Mouse (Mus musculus): Measurements from ENCODE around the gene Tenm2.
A peak's percentile ranks its signal among the peaks of the same experiment; 100 is the strongest.

Gene Tenm2

DNA sequence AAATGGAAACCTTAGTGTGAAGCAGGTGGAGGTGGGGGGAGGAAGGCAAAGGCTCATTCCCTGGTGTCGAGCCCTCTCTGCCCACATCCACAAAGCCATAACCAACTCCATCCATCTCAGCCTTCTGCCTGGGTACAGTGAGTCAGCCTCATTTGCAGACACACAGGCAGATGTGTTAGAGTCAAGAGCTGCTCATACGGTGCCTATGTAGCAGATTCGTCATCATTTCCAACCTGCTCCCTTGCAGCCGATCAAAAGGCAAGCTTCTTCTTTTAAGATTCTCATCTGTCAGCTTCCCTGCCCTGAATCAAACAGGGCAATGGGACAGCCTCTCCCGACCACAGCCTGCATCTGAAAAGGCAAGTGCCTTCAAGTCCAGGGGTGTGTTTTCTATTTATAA is 979.0 kb downstream of the Tenm2 start:
- no peak for DNase-seq

GRCm38 (mm10) chr11:36254019-36254418 is 981.7 kb downstream of the Tenm2 start:
- no peak for DNase-seq

DNA sequence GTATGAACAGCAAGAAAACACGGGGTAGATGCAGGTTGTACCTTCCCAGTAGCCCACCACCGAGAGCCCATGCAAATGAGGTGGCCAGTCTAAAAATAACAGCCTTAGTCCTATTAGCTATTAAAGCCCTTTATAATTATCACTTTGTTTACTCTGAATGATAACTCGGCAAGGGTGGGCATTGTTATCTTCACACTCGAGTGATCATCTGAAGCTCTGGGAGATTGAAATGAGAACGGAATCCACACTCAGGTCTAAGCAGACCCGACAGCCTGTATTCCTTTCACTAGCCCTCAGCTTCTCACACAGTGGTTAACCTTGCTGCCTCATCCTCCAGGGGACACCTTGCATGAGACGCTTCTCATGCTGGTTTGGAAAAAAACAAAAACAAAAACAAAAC is 985.7 kb downstream of the Tenm2 start:
- no peak for DNase-seq

DNA sequence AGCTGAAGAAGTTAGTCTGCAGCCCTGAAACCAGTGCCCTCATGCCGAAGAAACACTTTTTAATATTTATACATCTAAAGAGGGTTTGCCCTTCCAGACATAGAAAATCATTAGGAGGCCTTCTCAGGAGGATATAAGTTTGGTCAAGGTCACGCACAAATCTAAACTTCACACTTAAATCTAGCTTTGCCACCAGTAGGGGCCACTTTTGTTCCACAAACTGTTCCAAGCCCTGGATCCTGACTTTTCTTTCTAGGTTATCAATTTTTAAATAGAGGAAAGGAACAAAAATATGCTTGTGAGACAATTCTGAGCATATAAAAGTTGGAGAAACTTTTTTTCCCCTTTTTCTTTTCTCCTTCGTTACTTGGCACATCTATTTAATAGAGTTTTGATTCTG is 989.6 kb downstream of the Tenm2 start:
- DNase-seq: no peak

- no peak for DNase-seq
These were observed 991.3 kb downstream of the Tenm2 start for GRCm38 (mm10) chr11:36244491-36244882.

- peak; percentile 5 to 6 for DNase-seq
These were observed 991.8 kb downstream of the Tenm2 start for GRCm38 (mm10) chr11:36243747-36244490.

DNA sequence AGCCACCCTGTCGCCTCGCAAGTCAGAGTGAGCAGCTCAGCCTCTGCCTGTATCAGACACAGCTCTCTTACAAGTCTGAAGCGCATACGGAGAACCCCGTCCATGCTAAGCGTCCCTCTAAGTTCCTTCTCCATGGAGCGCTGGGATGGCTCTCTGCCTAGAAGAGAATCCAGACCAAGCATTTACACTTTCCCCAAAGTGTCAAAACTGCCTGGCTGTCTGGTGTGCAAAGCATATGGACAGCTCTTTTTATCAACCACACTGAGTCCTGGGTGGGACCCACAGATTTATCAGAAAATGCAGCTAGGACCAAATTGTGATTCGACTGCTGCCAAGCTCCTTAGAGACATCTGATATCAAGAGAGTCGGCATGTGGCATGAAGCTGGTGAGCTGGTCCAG is 996.9 kb downstream of the Tenm2 start:
- DNase-seq: no peak

GRCm38 (mm10) chr11:36228654-36229053 is 1007.1 kb downstream of the Tenm2 start:
- DNase-seq: no peak

GRCm38 (mm10) chr11:36228196-36228595 is 1007.6 kb downstream of the Tenm2 start:
- no peak for DNase-seq

- DNase-seq: no peak
These were observed 1009.7 kb downstream of the Tenm2 start for GRCm38 (mm10) chr11:36226061-36226460.

- no peak for DNase-seq
These were observed 1011.9 kb downstream of the Tenm2 start for GRCm38 (mm10) chr11:36223716-36224439.

- no peak for DNase-seq
These were observed 1013.7 kb downstream of the Tenm2 start for GRCm38 (mm10) chr11:36222071-36222470.

- DNase-seq: peak; percentile 65 to 76
These were observed 1014.3 kb downstream of the Tenm2 start for GRCm38 (mm10) chr11:36221271-36221975.

DNA sequence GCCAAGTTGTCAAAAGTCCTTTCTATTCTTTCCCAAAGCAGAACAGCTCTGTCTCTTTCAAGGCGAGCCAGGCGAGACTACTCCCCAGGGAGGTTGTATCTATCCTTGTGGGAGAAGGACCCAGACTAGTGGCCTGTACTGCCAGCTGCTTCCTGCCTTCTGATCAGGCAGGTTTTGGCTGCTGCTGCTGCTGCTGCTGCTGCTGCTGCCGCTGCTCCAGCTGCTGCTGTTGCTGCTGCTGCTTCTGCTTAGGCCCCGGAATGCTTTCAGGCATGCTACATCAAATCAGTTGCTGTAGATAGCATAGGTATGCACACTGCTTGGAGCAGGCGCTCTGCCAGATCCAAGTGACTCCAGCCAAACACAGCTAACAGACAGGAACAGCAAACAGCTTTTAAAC is 1015.1 kb downstream of the Tenm2 start:
- DNase-seq: no peak

GRCm38 (mm10) chr11:36219586-36219985 is 1016.2 kb downstream of the Tenm2 start:
- DNase-seq: no peak

DNA sequence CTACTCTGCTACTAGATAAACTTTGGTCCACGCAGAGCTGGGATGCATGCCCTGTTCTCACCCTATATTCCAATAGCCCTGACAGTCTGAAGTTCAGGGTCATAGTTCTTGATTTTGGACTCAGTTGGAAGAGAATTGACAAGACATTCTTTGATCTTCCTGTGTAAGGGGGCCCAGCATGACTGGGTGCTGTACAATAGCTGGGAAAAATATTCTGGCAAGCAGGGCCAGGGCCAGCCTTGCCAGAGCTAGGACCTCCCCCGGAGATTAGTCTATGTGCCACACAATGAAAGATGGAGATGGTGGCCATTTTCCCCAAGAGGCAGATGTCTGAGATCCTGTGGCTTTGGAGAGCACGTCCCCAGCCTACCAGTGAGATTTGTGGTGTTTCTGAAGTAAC is 1021.2 kb downstream of the Tenm2 start:
- no peak for DNase-seq

DNA sequence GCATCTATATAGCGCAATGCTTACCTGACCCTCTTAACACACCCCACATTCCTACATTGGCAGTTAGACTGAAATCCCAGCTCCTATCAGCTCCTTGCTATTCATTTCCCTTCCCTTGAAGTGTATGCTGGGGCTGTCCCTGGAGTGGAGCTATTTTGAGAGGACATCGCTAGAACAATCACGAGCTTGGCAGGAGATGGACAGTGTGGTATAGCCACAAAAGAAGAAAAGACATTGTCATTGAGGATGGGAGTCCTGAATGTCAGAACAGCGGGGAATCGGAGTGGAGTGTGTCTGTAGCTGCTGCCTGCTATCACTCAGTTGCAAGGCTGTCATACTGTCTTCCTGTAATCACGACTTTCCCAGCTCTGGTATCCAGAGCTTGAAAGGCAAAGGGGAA is 1031.4 kb downstream of the Tenm2 start:
- no peak for DNase-seq

DNA sequence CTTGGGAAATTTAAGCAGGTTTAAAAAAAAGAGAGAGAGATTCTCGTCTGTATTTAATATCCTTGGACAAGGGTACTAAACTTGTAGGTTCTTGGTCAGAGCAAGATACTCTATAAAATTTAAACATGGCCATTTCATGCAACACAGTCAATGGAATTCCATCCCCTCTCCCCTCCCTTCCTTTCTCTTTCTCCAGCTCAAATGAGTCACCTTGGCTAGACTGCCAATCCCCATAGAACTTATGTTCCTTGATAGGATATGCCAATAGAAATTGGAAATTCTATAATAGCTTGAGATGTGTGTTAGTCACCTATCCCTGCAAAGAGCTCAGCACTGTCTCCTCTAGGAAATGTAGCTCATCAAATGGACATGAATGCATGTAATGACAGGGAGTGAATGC is 1031.9 kb downstream of the Tenm2 start:
- DNase-seq: no peak

DNA sequence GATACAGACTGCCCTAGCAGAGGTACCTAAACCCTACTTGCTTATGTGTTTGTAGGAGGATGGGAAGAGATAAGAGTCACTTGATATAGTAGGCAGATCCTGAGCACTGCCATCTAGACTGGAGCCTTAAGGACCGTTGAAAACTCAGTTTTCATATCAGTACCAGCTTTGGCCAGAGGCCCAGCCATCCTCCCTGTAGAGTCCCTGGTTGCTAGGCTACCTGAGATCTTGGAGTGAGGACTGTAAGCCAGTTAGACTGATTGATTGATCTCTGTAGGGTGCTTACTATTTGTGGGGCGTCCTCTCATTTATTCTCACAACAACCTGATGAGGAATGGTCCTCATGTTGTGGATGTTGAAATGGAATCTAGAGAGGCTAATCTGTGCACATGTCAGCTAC is 1041.4 kb downstream of the Tenm2 start:
- no peak for DNase-seq

DNA sequence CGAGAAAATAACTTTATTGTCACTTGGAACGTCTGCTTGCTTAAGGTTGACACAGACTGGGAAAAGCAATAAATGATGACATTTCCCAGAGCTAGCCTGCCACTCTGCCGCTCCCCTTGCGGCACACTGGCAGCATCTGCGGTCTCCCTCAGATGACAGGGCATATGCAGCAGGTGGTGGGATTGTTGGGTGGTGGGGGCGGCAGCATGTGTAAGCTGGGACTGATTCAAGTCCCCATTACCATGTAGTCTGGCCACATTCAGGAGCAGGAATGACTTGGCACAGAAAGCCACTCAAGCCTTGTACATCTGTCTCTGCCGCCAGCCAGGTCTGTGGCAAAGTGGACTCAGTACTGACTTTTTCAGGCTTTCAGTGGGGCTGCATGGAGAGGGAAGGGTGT is 1059.7 kb downstream of the Tenm2 start:
- DNase-seq: no peak

- DNase-seq: no peak
These were observed 1062.6 kb downstream of the Tenm2 start for GRCm38 (mm10) chr11:36173076-36173690.

GRCm38 (mm10) chr11:36172520-36172919 is 1063.2 kb downstream of the Tenm2 start:
- DNase-seq: no peak

- no peak for DNase-seq
These were observed 1063.8 kb downstream of the Tenm2 start for GRCm38 (mm10) chr11:36171991-36172390.
